Mouse (Mus musculus): ENCODE data around the gene Gm8765. TPM values are rescaled to one million over a fixed set of nuclear protein-coding genes. Genes with fewer than 3 reads are reported as not detected.

Gm8765 gene
- polyA plus RNA-seq (2012; rRNA removed; ENCODE audit: low replicate concordance) = not detected in 2 replicates

GRCm38 (mm10) chr13:50698012-50698411 is at the start of gene Gm8765:
Gene Gm8765 (plus strand): TSS chr13:50698312.

Other genes starting within 250 kb of the Gm8765 start
- gene Nutm2, start 231.0 kb upstream of the Gm8765 start, polyA plus RNA-seq (2012; rRNA removed; ENCODE audit: low replicate concordance) = not detected in 2 replicates
- gene Gm904, start 55.1 kb upstream of the Gm8765 start, polyA plus RNA-seq (2012; rRNA removed; ENCODE audit: low replicate concordance) = not detected in 2 replicates